Mouse (Mus musculus) spleen, postnatal 36 days (tissue): ENCODE data around the gene Atg2a.
A peak's percentile ranks its signal among the peaks of the same experiment; 100 is the strongest.
"Not testable (repeated sequence)": the region's sequence is repeated elsewhere in the genome, so short reads cannot be mapped to it uniquely, and the experiment has no call there.

Source experiments
- DNase-seq, 2 experiments: peaks; one replicate each; pipeline ENCODE4 v3.0.0; 2022; ENCODE audit warnings: low spot score in 2 of 2, mixed read lengths in 1 of 2

Atg2a gene

GRCm38 (mm10) chr19:6296551-6297210, 55.2 kb downstream of the Atg2a start:
- no peak for DNase-seq

GRCm38 (mm10) chr19:6297641-6298040, 56.2 kb downstream of the Atg2a start:
- peak; percentile 52 to 65 for DNase-seq

GRCm38 (mm10) chr19:6299003-6299402, 57.5 kb downstream of the Atg2a start:
- DNase-seq: no peak

- peak; percentile 45 to 55 for DNase-seq
Observed at GRCm38 (mm10) chr19:6299450-6300267, 58.2 kb downstream of the Atg2a start.

GRCm38 (mm10) chr19:6300402-6300841, 59.0 kb downstream of the Atg2a start:
- peak; percentile 52 to 68 for DNase-seq

GRCm38 (mm10) chr19:6302114-6302513, 60.6 kb downstream of the Atg2a start:
- DNase-seq: no peak

GRCm38 (mm10) chr19:6302522-6302921, 61.1 kb downstream of the Atg2a start:
- peak in 1 of 2 experiments; percentile 27 for DNase-seq

- no peak for DNase-seq
Observed at GRCm38 (mm10) chr19:6303831-6304230, 62.4 kb downstream of the Atg2a start.

- peak; percentile 86 to 89 for DNase-seq
Observed at GRCm38 (mm10) chr19:6304787-6305516, 63.5 kb downstream of the Atg2a start.

GRCm38 (mm10) chr19:6305517-6306115, 64.1 kb downstream of the Atg2a start:
- no peak for DNase-seq

GRCm38 (mm10) chr19:6306137-6306551, 64.7 kb downstream of the Atg2a start, which contains the start of gene Cdc42bpg:
Gene Cdc42bpg, plus strand, starts transcription at chr19:6306456.
- peak; percentile 90 to 91 for DNase-seq

GRCm38 (mm10) chr19:6306586-6306985, 65.1 kb downstream of the Atg2a start:
- DNase-seq: peak; percentile 69 to 73

- no peak for DNase-seq
Observed at GRCm38 (mm10) chr19:6307733-6308531, 66.5 kb downstream of the Atg2a start.

GRCm38 (mm10) chr19:6310181-6310580, 68.7 kb downstream of the Atg2a start:
- DNase-seq: no peak

GRCm38 (mm10) chr19:6311783-6312182, 70.3 kb downstream of the Atg2a start:
- DNase-seq: not testable (repeated sequence)
